Mouse (Mus musculus): ENCODE data around the gene Atxn7.

- no peak for TF ChIP-seq CTCF (IDR thresholded peaks at IDR 0.05; ENCODE audit: low read depth)
- no peak for TF ChIP-seq EP300 (IDR thresholded peaks at IDR 0.05; ENCODE audit: low read depth)
These were observed 140.1 kb downstream of the Atxn7 start for GRCm38 (mm10) chr14:14101296-14101695.
